Mouse (Mus musculus) left cerebral cortex, postnatal 36 days (tissue): Measurements from ENCODE around the gene Rad51b. TPM values are rescaled to one million over a fixed set of nuclear protein-coding genes. Genes with fewer than 3 reads are reported as not detected.

Experiments used
- DNase-seq, 2 experiments: peaks; one replicate each; pipeline ENCODE4 v3.0.0; 2021 to 2022; ENCODE audit warnings: low spot score in 2 of 2, mixed read lengths in 1 of 2
- intact Hi-C: fragments of 180-260 bp; cut with DNase I; formaldehyde crosslinking; loops from one replicate; pipeline ENCODE4 v1.15.1; 2025
- total RNA-seq, 2 experiments: library from RNA; stranded (reverse); gene quantifications; 2 replicates each; pipeline ENCODE4 v1.2.3; 2021

The Rad51b gene
- total RNA-seq, 2 experiments from 2014 or later = 0.22 TPM; not detected in 1

DNA sequence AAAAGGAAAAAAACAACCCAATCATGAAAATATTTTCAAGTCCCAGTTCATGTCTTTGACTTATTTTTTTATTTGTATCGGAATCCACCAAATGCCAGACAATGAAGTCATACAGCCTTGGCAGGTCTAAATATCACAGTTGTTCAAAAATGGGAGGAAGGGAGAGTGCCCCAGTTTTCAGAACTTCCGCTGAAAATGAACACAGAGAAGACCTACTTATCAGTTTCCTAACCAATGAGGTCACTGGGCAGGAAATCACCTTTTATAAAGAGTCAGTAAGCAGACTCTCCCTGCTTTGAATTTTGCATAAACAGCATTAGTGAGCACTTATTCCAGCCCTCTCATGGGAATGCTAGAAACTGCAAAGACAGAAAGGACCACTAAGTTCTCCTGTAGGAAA is 465.0 kb downstream of the Rad51b start:
- intact Hi-C loops = no loop called here
- DNase-seq = no peak

DNA sequence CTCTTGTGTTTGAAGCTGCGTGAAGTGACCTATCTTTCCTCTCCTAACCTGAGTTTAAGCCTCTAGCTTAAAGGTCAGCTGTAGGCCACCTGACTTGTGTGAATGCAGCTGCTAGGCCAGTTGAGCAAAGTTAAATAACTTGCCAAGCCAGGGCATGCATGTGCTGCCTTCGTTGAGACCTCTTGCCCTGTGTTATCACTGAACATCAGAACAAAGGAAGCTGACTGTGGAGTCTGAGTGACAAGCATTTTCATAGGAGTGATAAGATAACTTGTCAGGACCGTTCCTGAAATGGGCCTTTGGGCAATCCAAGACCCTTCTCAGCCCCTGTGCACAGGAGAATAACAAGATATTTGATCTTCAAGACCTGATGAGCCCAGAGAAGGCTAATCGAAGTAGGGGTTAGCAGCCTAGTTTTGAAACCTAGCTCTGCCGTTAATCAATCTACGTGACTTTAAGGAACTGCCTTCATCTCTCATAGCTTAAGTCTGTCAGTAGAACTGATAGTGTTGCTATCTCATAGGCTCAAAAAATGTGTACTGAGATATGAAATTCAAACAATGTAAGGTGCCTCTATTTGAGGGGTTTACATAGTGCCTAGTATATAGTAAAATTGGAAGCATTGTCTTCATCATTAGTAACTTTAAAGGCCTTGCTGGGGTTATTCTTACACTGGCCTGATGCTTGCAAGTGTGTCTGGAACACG is 465.6 kb downstream of the Rad51b start:
- intact Hi-C loops = no loop called here
- no peak for DNase-seq

DNA sequence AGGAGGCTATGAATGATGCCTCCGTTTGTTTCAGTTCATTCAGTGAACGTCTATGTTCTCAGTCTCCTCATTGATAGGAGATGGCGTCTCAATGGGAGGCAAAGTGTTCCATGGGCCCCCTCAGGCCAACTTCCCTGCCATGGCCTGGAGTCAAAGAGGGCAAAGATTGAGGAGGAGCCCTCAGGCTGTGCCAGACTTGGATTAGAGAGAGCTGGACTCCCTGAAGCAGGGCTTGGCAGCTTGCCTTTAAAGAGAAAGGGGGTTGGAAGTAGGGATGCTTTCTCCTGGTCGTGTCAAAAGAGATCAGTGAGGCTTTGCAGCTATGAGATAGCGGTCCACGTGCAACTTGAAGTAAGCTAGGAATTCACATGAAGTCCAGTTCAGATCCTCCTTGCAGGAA is 469.0 kb downstream of the Rad51b start:
- DNase-seq = no peak
- intact Hi-C loops = no loop called here

GRCm38 (mm10) chr12:79768741-79769322 is 471.8 kb downstream of the Rad51b start:
- intact Hi-C loops = no loop called here

GRCm38 (mm10) chr12:79769763-79770162 is 472.7 kb downstream of the Rad51b start:
- DNase-seq = no peak
- intact Hi-C loops = no loop called here

More at GRCm38 (mm10) chr12:79768741-79769322, 471.8 kb downstream of the Rad51b start:
- no peak for DNase-seq

DNA sequence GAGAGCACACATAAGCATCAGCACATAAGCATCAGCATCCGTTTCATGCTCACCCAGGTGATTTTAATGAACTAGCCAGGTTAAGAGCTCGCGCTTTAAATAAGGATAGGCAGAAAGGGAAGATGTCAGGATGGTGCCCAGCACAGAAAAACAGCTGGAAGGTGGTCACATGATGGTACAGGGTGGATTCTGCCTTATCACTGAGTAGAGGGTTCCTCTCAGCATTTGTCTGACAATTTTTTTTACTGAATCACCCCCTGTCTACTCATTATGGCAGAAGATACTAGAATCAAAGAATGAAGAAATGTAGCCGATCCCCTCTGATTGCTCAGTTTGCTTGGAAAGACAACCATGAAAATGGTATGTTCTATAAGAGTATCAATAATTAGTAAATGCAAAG is 474.1 kb downstream of the Rad51b start:
- DNase-seq = no peak
- intact Hi-C loops = no loop called here

GRCm38 (mm10) chr12:79771741-79772140 is 474.7 kb downstream of the Rad51b start:
- no peak for DNase-seq
- intact Hi-C loops = no loop called here

GRCm38 (mm10) chr12:79773246-79773645 is 476.2 kb downstream of the Rad51b start:
- intact Hi-C loops = no loop called here
- DNase-seq = no peak

- intact Hi-C loops = no loop called here
Observed at GRCm38 (mm10) chr12:79774571-79774970, 477.5 kb downstream of the Rad51b start.

DNA sequence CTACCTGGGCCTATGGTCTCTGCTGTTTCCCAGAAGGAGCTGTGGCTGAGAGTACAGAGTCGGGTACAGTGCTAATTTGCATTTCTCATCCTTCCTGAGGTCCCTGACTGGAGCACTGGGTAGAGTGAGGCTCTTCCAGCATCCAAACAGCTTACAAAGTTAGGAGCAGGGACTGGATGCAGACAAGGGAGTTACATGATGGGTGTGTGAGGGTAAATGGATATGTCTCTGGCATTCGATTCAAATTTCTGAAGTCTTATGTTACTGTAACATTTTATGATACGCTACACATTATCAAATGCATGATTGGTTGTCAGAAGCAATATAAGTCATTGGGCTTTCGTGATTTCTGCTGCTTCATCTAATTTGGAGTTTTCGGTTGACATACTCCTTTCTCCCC is 479.7 kb downstream of the Rad51b start:
- intact Hi-C loops = no loop called here
- no peak for DNase-seq

More at GRCm38 (mm10) chr12:79774571-79774970, 477.5 kb downstream of the Rad51b start:
- DNase-seq = no peak

DNA sequence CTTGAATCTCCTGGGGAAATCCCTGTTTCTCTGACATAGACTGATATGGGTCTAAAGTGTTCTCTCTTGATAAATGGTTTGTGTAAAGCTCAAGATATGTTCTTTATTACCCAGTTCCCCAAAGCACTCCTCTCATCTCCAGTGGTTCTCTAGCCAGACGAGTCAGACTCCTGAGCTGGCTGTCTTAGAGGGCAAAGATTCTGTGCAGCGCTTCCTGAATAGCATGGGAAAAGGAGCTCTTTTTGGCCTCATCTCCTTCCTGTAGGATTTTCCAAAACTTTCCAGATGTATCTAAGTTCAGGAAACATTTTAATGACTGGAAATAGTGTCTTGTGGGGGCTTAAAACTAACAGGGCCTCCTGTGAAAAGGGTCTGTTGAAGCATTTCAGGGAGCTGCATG is 483.7 kb downstream of the Rad51b start:
- intact Hi-C loops = no loop called here
- DNase-seq = no peak

- DNase-seq = no peak
- intact Hi-C loops = no loop called here
Observed at GRCm38 (mm10) chr12:79781788-79782187, 484.7 kb downstream of the Rad51b start.

GRCm38 (mm10) chr12:79782444-79783117 is 485.5 kb downstream of the Rad51b start:
- no peak for DNase-seq
- intact Hi-C loops = no loop called here

DNA sequence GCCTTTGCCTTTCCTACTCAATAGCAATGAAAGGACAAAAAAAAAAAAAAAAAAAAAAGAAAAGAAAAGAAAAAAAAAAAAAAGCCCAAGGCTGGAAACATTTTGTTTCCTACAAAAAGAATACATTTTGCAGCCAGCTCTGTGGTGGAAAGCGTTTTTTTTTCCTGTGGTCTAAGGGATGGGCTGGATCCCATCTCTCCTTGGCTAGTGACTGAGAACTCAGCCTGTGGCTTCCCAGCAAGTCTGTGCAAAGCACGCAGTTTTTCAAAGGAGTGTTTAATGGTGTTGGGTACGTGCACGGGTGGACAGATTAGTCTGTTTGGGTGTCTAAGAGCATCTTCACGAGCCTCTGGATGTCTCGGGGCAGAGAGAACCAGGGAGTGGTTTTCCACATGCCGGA is 487.1 kb downstream of the Rad51b start:
- DNase-seq = no peak
- intact Hi-C loops = no loop called here

GRCm38 (mm10) chr12:79785691-79786090 is 488.6 kb downstream of the Rad51b start:
- DNase-seq = no peak
- intact Hi-C loops = no loop called here

DNA sequence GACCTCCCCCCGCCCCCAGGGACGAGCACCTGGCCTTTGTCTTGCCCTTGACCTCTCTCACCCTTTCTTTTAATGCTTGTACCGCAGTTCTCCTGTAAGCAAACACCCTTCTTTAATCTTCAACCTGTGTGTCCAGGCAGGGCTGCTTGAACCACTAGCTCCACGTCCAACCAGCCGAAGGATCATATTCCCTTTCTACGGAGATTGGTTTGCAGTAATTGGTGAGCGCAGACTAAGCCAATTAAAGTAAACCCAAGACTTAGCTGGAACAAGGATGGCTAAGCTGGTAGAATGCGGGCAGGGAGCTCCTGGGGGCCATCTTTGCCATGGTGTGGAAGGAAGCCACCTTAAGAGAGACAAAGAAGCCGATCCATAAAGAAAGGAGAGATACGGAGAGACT is 490.5 kb downstream of the Rad51b start:
- intact Hi-C loops = no loop called here

DNA sequence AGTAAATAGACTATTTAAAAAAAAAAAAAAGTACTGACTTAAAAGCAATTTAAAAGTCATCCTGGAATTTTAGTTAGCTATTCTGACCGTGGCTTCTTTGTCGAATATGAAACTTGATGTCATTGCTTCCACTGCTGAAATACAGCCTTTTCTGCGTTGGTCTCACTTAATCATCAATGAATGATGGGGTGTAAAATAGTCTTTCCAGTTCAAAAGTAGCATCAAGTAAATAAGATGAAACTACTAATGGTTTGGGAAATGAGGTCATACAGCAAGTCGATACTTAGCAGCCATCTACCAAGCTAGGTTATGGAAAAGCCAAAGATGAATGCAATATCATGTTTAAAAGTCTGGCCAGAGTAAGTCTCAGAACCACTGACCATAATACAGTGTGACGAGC is 491.3 kb downstream of the Rad51b start:
- no peak for DNase-seq
- intact Hi-C loops = no loop called here

More for the DNA sequence above, 490.5 kb downstream of the Rad51b start:
- DNase-seq = no peak

- DNase-seq = no peak
- intact Hi-C loops = no loop called here
Observed at GRCm38 (mm10) chr12:79789481-79789880, 492.4 kb downstream of the Rad51b start.

DNA sequence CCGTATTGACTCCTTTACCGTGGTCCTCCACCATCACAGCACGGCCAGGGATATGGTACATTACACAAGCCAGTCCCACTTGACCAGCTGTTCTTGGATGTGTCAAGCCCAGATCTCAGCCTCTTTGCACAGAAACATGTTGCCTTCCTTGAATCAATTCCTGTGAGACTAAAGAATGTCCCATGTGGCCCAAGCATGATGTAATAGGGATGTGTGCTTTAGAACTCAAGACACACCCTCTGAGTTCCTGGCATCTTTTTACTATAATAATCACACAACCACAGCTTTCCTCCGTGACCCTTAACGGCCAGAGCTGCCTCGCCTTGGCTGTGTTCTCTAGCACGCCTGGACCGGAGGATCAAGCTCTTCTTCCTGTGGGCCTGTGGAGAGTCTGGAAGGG is 496.3 kb downstream of the Rad51b start:
- intact Hi-C loops = no loop called here
- DNase-seq = no peak

GRCm38 (mm10) chr12:79794802-79795201 is 497.7 kb downstream of the Rad51b start:
- intact Hi-C loops = no loop called here
- DNase-seq = no peak

DNA sequence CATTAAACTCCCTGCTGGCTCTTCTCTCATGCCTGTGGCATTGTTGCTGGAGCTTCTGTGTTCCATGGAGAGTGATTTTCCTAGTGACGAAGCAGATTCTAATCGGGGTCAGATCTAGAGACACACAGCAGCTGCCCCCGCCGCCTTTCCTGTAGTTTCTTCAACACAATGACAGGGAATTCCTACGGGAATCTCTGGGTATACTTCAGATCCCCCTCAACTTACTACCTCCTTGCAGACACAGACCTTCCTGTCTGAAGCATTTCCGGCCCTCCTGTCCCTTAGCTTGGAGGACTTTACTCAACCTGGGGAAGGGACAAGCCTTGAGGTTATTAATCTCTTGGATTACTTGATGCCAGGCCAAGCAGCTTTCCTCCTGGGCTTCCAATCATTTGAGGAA is 499.2 kb downstream of the Rad51b start:
- intact Hi-C loops = no loop called here

More for the DNA sequence above, 499.2 kb downstream of the Rad51b start:
- no peak for DNase-seq
